Mouse (Mus musculus): ENCODE results near the gene Sec24a. TPM values are rescaled to one million over a fixed set of nuclear protein-coding genes. Genes with fewer than 3 reads are reported as not detected.
"Not testable (repeated sequence)": the region's sequence is repeated elsewhere in the genome, so short reads cannot be mapped to it uniquely, and the experiment has no call there.

Sec24a gene
- total and polyA plus RNA-seq, 2 experiments from 2014 or later: 12.5 to 16.7 TPM

- 77% methylated on average over 5 of the region's 5 CpGs for WGBS
Measured at GRCm38 (mm10) chr11:51675386-51675785, 88.0 kb downstream of the Sec24a start.

GRCm38 (mm10) chr11:51673291-51673690 is 90.1 kb downstream of the Sec24a start:
- H3K4me3 ChIP-seq (ENCODE audit: low read depth, low read length): no peak overlapping the region
- H3K4me1 ChIP-seq (ENCODE audit: insufficient read depth, low read length): no peaks in the 10 kb centered on the region
- no peak overlapping the region for H3K4me2 ChIP-seq (ENCODE audit: low read depth, low read length, poor library complexity, severe bottlenecking)
- no peaks in the 10 kb centered on the region for H3K9me3 ChIP-seq (ENCODE audit: low read length)
- no peak overlapping the region for H3K27ac ChIP-seq (ENCODE audit: low read depth, low read length)
- H3K9ac ChIP-seq (replicated peaks; ENCODE audit: low read length, poor library complexity, severe bottlenecking): no peak overlapping the region
- WGBS: 88% methylated on average over 9 of the region's 9 CpGs
- TF ChIP-seq CTCF (IDR thresholded peaks at IDR 0.05): no peak
- DNase-seq (ENCODE audit: low spot score) (no peak), ATAC-seq (ENCODE audit: low FRiP score) (no peak)
- no peaks in the 10 kb centered on the region for H3K36me3 ChIP-seq (ENCODE audit: insufficient read depth, low read length)
- no peaks in the 10 kb centered on the region for H3K27me3 ChIP-seq (ENCODE audit: insufficient read depth, low read length)

More at GRCm38 (mm10) chr11:51675386-51675785, 88.0 kb downstream of the Sec24a start:
- Histone ChIP-seq H3K36me3 (ENCODE audit: insufficient read depth, low read length) (no peaks in the 10 kb centered on the region), H3K27ac (ENCODE audit: low read depth, low read length) (no peak overlapping the region), H3K4me3 (ENCODE audit: low read depth, low read length) (no peak overlapping the region), H3K9ac (replicated peaks; ENCODE audit: low read length, poor library complexity, severe bottlenecking) (no peak overlapping the region), H3K4me2 (ENCODE audit: low read depth, low read length, poor library complexity, severe bottlenecking) (no peak overlapping the region), H3K9me3 (ENCODE audit: low read length) (no peaks in the 10 kb centered on the region), H3K4me1 (ENCODE audit: insufficient read depth, low read length) (no peaks in the 10 kb centered on the region), H3K27me3 (ENCODE audit: insufficient read depth, low read length) (no peaks in the 10 kb centered on the region)
- ATAC-seq (ENCODE audit: low FRiP score): no peak
- no peak for DNase-seq (ENCODE audit: low spot score)
- TF ChIP-seq CTCF (IDR thresholded peaks at IDR 0.05): no peak

DNA sequence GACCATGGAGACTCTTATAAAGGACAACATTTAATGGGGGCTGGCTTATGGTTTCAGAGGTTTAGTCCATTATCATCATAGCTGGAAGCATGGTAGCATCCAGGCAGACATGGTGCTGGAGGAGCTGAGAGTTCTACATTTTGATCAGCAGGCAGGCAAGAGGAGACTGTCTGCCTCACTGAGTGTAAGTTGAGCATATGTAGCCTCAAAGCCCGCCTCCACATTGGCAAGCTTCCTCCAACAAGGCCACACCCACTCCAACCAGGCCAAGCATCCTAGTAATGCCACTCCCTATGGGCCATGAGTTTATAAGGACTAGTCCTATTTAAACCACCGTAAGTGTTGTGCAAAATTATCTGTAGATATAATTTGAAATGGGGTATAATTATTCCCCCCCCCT is 92.1 kb downstream of the Sec24a start:
- no peak for TF ChIP-seq CTCF (IDR thresholded peaks at IDR 0.05)
- Histone ChIP-seq H3K4me1 (ENCODE audit: insufficient read depth, low read length) (no peaks in the 10 kb centered on the region), H3K27ac (ENCODE audit: low read depth, low read length) (no peak overlapping the region), H3K27me3 (ENCODE audit: insufficient read depth, low read length) (no peaks in the 10 kb centered on the region), H3K4me2 (ENCODE audit: low read depth, low read length, poor library complexity, severe bottlenecking) (no peak overlapping the region), H3K36me3 (ENCODE audit: insufficient read depth, low read length) (no peaks in the 10 kb centered on the region), H3K9ac (replicated peaks; ENCODE audit: low read length, poor library complexity, severe bottlenecking) (no peak overlapping the region), H3K4me3 (ENCODE audit: low read depth, low read length) (no peak overlapping the region), H3K9me3 (ENCODE audit: low read length) (no peaks in the 10 kb centered on the region)
- WGBS: 80% methylated on average over 2 of the region's 2 CpGs
- no peak for ATAC-seq (ENCODE audit: low FRiP score)
- no peak for DNase-seq (ENCODE audit: low spot score)

GRCm38 (mm10) chr11:51670846-51671245 is 92.6 kb downstream of the Sec24a start:
- TF ChIP-seq CTCF (IDR thresholded peaks at IDR 0.05): no peak
- 93% methylated on average over 7 of the region's 7 CpGs for WGBS
- Histone ChIP-seq H3K9ac (replicated peaks; ENCODE audit: low read length, poor library complexity, severe bottlenecking) (no peak overlapping the region), H3K9me3 (ENCODE audit: low read length) (no peaks in the 10 kb centered on the region), H3K27me3 (ENCODE audit: insufficient read depth, low read length) (no peaks in the 10 kb centered on the region), H3K36me3 (ENCODE audit: insufficient read depth, low read length) (no peaks in the 10 kb centered on the region), H3K27ac (ENCODE audit: low read depth, low read length) (no peak overlapping the region), H3K4me3 (ENCODE audit: low read depth, low read length) (no peak overlapping the region), H3K4me1 (ENCODE audit: insufficient read depth, low read length) (no peaks in the 10 kb centered on the region), H3K4me2 (ENCODE audit: low read depth, low read length, poor library complexity, severe bottlenecking) (no peak overlapping the region)
- DNase-seq (ENCODE audit: low spot score): no peak
- no peak for ATAC-seq (ENCODE audit: low FRiP score)

DNA sequence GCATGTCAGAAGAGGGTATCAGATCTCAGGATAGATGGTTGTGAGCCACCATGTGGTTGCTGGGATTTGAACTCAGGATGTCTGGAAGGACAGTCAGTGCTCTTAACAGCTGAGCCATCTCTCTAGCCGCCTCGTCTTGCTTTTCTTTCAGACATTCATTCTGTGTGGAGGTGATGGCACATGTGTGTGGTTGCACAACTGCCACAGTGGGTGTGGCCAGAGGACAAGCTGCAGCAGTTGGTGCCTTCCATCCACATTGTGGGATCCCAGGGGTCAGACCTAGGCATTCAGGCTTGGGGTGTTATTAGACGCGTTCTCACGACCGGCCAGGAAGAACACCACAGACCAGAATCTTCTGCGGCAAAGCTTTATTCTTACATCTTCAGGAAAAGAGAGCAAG is 98.7 kb downstream of the Sec24a start:
- H3K4me1 ChIP-seq (ENCODE audit: insufficient read depth, low read length); H3K4me2 ChIP-seq (ENCODE audit: low read depth, low read length, poor library complexity, severe bottlenecking); H3K9me3 ChIP-seq (ENCODE audit: low read length); ATAC-seq (ENCODE audit: low FRiP score); H3K27me3 ChIP-seq (ENCODE audit: insufficient read depth, low read length); H3K4me3 ChIP-seq (ENCODE audit: low read depth, low read length); DNase-seq (ENCODE audit: low spot score); H3K27ac ChIP-seq (ENCODE audit: low read depth, low read length); H3K36me3 ChIP-seq (ENCODE audit: insufficient read depth, low read length); H3K9ac ChIP-seq (replicated peaks; ENCODE audit: low read length, poor library complexity, severe bottlenecking): not testable (repeated sequence)
- 94% methylated on average over 7 of the region's 7 CpGs for WGBS

DNA sequence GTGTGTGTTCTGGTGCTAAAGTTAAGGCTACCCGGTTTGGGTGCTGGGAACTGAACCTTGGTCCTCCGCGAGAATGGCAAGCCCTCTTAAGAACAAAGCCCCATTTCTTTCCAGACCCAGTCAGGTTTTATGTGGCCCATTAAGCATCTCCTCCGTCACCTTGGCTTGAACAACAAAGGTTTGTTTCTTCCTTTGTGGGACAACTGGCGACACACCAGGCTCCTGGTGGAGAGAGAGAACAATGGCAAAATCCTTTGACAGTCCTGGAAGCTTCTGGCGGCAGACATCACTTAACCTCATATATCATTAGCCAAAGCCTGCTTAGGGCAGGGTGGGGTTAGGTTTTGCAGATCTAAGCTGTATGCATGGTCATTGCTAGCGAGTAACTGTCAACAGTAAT is 100.8 kb downstream of the Sec24a start:
- no peaks in the 10 kb centered on the region for H3K36me3 ChIP-seq (ENCODE audit: insufficient read depth, low read length)
- no peak for TF ChIP-seq CTCF (IDR thresholded peaks at IDR 0.05)
- no peak overlapping the region for H3K4me2 ChIP-seq (ENCODE audit: low read depth, low read length, poor library complexity, severe bottlenecking)
- no peaks in the 10 kb centered on the region for H3K27me3 ChIP-seq (ENCODE audit: insufficient read depth, low read length)
- WGBS: 78% methylated on average over 7 of the region's 7 CpGs
- no peak overlapping the region for H3K9ac ChIP-seq (replicated peaks; ENCODE audit: low read length, poor library complexity, severe bottlenecking)
- DNase-seq (ENCODE audit: low spot score): no peak
- no peaks in the 10 kb centered on the region for H3K9me3 ChIP-seq (ENCODE audit: low read length)
- H3K4me3 ChIP-seq (ENCODE audit: low read depth, low read length): no peak overlapping the region
- ATAC-seq (ENCODE audit: low FRiP score): no peak
- H3K27ac ChIP-seq (ENCODE audit: low read depth, low read length): no peak overlapping the region
- H3K4me1 ChIP-seq (ENCODE audit: insufficient read depth, low read length): no peaks in the 10 kb centered on the region

Data from midbrain, postnatal 0 days (tissue).